Mouse (Mus musculus) G1E (cell line): ENCODE measurements around the gene Rpl7l1.

ENCODE experiments used
- CTCF ChIP-seq: IDR thresholded peaks from 2 replicates; pipeline ENCODE4 v1.5.1; 2012; ENCODE audit warnings: low read depth, low read length, inconsistent platforms, mixed read lengths
- GATA2 ChIP-seq: IDR thresholded peaks from 2 replicates; pipeline ENCODE4 v1.6.1; 2012; ENCODE audit warnings: low read depth, low read length, inconsistent platforms, borderline replicate concordance
- POLR2AphosphoS5 ChIP-seq: IDR thresholded peaks from 2 replicates; pipeline ENCODE4 v1.6.1; 2012; ENCODE audit warnings: low read depth, low read length, inconsistent platforms; ENCODE audit not compliant: insufficient replicate concordance

GRCm38 (mm10) chr17:46771616-46772015, 10.9 kb downstream of the Rpl7l1 start:
- TF ChIP-seq CTCF (no peak), GATA2 (no peak), POLR2AphosphoS5 (no peak)
